Mouse (Mus musculus) heart, postnatal 0 days (tissue): ENCODE data around the gene Ap1g1. TPM values are rescaled to one million over a fixed set of nuclear protein-coding genes. Genes with fewer than 3 reads are reported as not detected.
A peak's percentile ranks its signal among the peaks of the same experiment; 100 is the strongest.

ENCODE experiments used
- ATAC-seq: fragments of 200-750 bp; cut with Nextera tagmentation; 2 replicates; pipeline ENCODE4 v1.8.0; 2017; ENCODE audit warnings: low read depth, moderate number of reproducible peaks, moderate library complexity; ENCODE audit not compliant: insufficient read depth
- DNase-seq: peaks from one replicate; pipeline ENCODE4 v3.0.0-alpha.2; 2016; ENCODE audit warnings: low spot score
- H3K27ac ChIP-seq: fragments of 300-500 bp; sonication (generic); 2 replicates; pipeline ENCODE4 v1.5.1; 2014; ENCODE audit warnings: low read depth, mild to moderate bottlenecking
- H3K27me3 ChIP-seq: fragments of 300-500 bp; sonication (generic); 2 replicates; pipeline ENCODE4 v1.6.1; 2014; ENCODE audit warnings: low read length, mixed read lengths; ENCODE audit not compliant: control insufficient read depth, insufficient read depth
- H3K36me3 ChIP-seq: fragments of 300-500 bp; sonication (generic); replicated peaks from 2 replicates; pipeline ENCODE4 v1.6.1; 2014; ENCODE audit warnings: low read length, mixed read lengths; ENCODE audit not compliant: control insufficient read depth, insufficient read depth
- H3K4me1 ChIP-seq: fragments of 300-500 bp; sonication (generic); 2 replicates; pipeline ENCODE4 v1.6.1; 2014; ENCODE audit warnings: antibody characterized with exemption; ENCODE audit not compliant: control insufficient read depth, insufficient read depth
- H3K4me2 ChIP-seq: fragments of 300-500 bp; sonication (generic); 2 replicates; pipeline ENCODE4 v1.6.1; 2014; ENCODE audit warnings: low read depth, mild to moderate bottlenecking, low read length, moderate library complexity
- H3K4me3 ChIP-seq: fragments of 300-500 bp; sonication (generic); 2 replicates; pipeline ENCODE4 v1.5.1; 2014; ENCODE audit warnings: low read depth, low read length
- H3K9ac ChIP-seq: fragments of 300-500 bp; sonication (generic); replicated peaks from 2 replicates; pipeline ENCODE4 v1.6.1; 2014; ENCODE audit warnings: low read depth, low read length, mixed read lengths
- H3K9me3 ChIP-seq: fragments of 300-500 bp; sonication (generic); replicated peaks from 2 replicates; pipeline ENCODE4 v1.6.1; 2016; ENCODE audit warnings: low read length; ENCODE audit not compliant: control insufficient read depth
- CTCF ChIP-seq: IDR thresholded peaks from 2 replicates; pipeline ENCODE4 v1.5.1; 2016; ENCODE audit warnings: antibody characterized with exemption, control low read depth, low read depth
- EP300 ChIP-seq: IDR thresholded peaks from 2 replicates; pipeline ENCODE4 v1.6.1; 2016; ENCODE audit warnings: antibody characterized with exemption, low read depth
- WGBS: fragments of 180-500 bp; shearing (Covaris S2); extraction: QIAGEN DNeasy Blood & Tissue Kit; methylation state at CpG from one replicate; pipeline ENCODE4 v1.1.7; 2014; 5-methylcytosine and 5-hydroxymethylcytosine counted together
- polyA plus RNA-seq: library from polyadenylated mRNA; unstranded; fragments of >200 nt; fragmentation: Nextera tagmentation; extraction: Ambion mirVana; gene quantifications from 2 replicates; pipeline ENCODE4 v1.2.1, GENCODE M21; 2015
- total RNA-seq: library from RNA; depleted of rRNA; stranded (reverse); fragments of >200 nt; gene quantifications from 2 replicates; pipeline ENCODE4 v1.2.3, GENCODE M21; 2014; ENCODE audit warnings: low replicate concordance

Gene Ap1g1
- total and polyA plus RNA-seq, 2 experiments from 2014 or later: 14.4 to 24.6 TPM

- Histone ChIP-seq H3K4me3 (no peak overlapping the region), H3K4me2 (no peak overlapping the region), H3K27ac (no peak overlapping the region), H3K9ac (no peak overlapping the region), H3K36me3 (peaks cover 10% of the 10 kb centered on the region), H3K27me3 (no peaks in the 10 kb centered on the region), H3K9me3 (no peaks in the 10 kb centered on the region), H3K4me1 (peaks cover 6% of the 10 kb centered on the region; the same call in 1 of the 2 replicates)
- ATAC-seq: no peak
- no peak for TF ChIP-seq CTCF
- TF ChIP-seq EP300: no peak
- WGBS: 82% methylated on average over 3 of the region's 3 CpGs
- no peak for DNase-seq
These were observed 25.4 kb downstream of the Ap1g1 start for GRCm38 (mm10) chr8:109803801-109804200.

GRCm38 (mm10) chr8:109806522-109806921 lies 28.2 kb downstream of the Ap1g1 start:
- Histone ChIP-seq H3K4me2 (no peak overlapping the region), H3K4me3 (no peak overlapping the region), H3K9ac (no peak overlapping the region), H3K36me3 (peaks cover 10% of the 10 kb centered on the region), H3K27ac (peak overlapping the region; percentile 54; the same call in 1 of the 2 replicates), H3K4me1 (peaks cover 17% of the 10 kb centered on the region; the same call in 1 of the 2 replicates), H3K9me3 (no peaks in the 10 kb centered on the region), H3K27me3 (no peaks in the 10 kb centered on the region)
- 37% methylated on average over 3 of the region's 3 CpGs for WGBS
- no peak for TF ChIP-seq EP300
- TF ChIP-seq CTCF: no peak
- ATAC-seq (no peak), DNase-seq (no peak)

GRCm38 (mm10) chr8:109807401-109808119 lies 29.2 kb downstream of the Ap1g1 start:
- TF ChIP-seq EP300 (no peak), CTCF (no peak)
- H3K4me1 ChIP-seq: peaks cover 17% of the 10 kb centered on the region; the same call in 1 of the 2 replicates
- no peaks in the 10 kb centered on the region for H3K9me3 ChIP-seq
- H3K27ac ChIP-seq: no peak overlapping the region
- ATAC-seq (no peak), DNase-seq (no peak)
- no peak overlapping the region for H3K4me3 ChIP-seq
- H3K4me2 ChIP-seq: no peak overlapping the region
- no peaks in the 10 kb centered on the region for H3K27me3 ChIP-seq
- peaks cover 10% of the 10 kb centered on the region for H3K36me3 ChIP-seq
- 79% methylated on average over 7 of the region's 7 CpGs for WGBS
- H3K9ac ChIP-seq: no peak overlapping the region

DNA sequence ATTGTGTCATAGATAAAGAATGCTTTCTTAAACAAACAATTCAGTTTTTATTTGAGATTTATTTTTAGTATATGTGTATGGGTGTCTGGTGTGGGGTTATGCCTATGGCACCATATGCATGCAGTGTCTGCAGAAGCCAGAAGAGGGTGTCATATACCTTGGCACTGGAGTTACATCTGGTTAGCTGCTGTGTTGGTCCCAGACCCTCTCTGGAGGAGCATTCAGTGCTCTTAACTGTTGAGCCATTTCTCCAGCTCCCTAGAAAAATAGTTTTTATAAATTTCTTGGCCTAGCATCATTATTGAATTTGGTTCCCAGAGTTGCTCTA lies 29.7 kb downstream of the Ap1g1 start:
- peaks cover 17% of the 10 kb centered on the region; the same call in 1 of the 2 replicates for H3K4me1 ChIP-seq
- no peak overlapping the region for H3K4me3 ChIP-seq
- no peaks in the 10 kb centered on the region for H3K27me3 ChIP-seq
- no peak for DNase-seq
- no peak overlapping the region for H3K9ac ChIP-seq
- peaks cover 6% of the 10 kb centered on the region for H3K36me3 ChIP-seq
- no peak overlapping the region for H3K27ac ChIP-seq
- TF ChIP-seq EP300: no peak
- no peak for TF ChIP-seq CTCF
- H3K9me3 ChIP-seq: no peaks in the 10 kb centered on the region
- H3K4me2 ChIP-seq: no peak overlapping the region
- ATAC-seq: no peak

- TF ChIP-seq CTCF (no peak), EP300 (no peak)
- Histone ChIP-seq H3K27ac (peak overlapping the region; percentile 2; the same call in 1 of the 2 replicates), H3K4me2 (no peak overlapping the region), H3K9ac (no peak overlapping the region), H3K36me3 (no peaks in the 10 kb centered on the region), H3K4me1 (peaks cover 17% of the 10 kb centered on the region; the same call in 1 of the 2 replicates), H3K27me3 (no peaks in the 10 kb centered on the region), H3K9me3 (no peaks in the 10 kb centered on the region), H3K4me3 (no peak overlapping the region)
- WGBS: 31% methylated on average over 3 of the region's 3 CpGs
- ATAC-seq (peak; percentile 60; the same call in 1 of the 2 replicates), DNase-seq (no peak)
These were observed 32.1 kb downstream of the Ap1g1 start for GRCm38 (mm10) chr8:109810434-109810833.

GRCm38 (mm10) chr8:109815268-109815667 lies 36.9 kb downstream of the Ap1g1 start:
- no peak for DNase-seq
- TF ChIP-seq EP300: no peak
- no peak for TF ChIP-seq CTCF
- Histone ChIP-seq H3K4me2 (no peak overlapping the region), H3K4me3 (no peak overlapping the region), H3K36me3 (no peaks in the 10 kb centered on the region), H3K9me3 (no peaks in the 10 kb centered on the region), H3K9ac (no peak overlapping the region), H3K27ac (no peak overlapping the region), H3K4me1 (peaks cover 20% of the 10 kb centered on the region), H3K27me3 (no peaks in the 10 kb centered on the region)
- WGBS: 49% methylated on average over 2 of the region's 2 CpGs
- ATAC-seq: no peak
